Mouse (Mus musculus) CD4-positive, CD25-positive, alpha-beta regulatory T cell, adult 2 months (primary cell): ENCODE data around the gene Ppp2r3a.

ENCODE experiments used
- DNase-seq: peaks from one replicate; pipeline ENCODE4 v3.0.0-alpha.2; 2012; ENCODE audit warnings: low read depth, low spot score

Gene Ppp2r3a

DNA sequence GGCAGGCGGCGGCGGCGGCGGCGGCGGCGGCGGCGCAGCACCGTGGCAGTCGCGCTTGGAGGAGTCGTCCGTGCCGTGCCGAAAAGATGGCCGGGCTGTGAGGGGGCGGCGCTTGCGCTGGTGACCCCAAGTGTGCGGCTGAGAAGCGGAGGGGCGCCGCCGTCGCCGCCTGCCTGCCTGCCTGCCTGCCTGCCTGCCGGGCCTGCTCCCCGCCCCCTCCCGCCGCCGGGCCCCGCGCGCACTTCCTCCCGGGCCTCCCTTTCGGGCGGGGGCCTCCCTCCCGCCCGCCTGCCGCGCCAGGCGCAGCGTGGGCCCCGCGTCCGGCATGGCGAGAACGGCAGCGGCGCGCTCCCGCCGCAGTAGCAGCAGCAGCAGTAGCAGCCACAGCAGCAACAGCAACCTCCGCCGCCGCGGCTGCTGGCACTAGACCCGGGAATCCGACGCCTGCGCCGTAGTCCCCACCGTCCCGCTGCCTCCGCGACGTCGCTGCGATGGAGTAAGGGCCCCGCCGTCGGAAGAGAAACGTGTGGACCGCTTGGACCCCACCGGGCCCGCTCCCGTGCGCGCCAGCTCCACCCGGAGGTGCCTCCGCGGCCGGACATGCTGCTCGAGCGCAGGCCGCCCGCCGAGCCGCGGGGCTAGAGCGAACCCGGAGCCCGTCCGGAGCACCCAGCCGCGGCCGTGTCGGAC, 177.1 kb downstream of the Ppp2r3a start:
- DNase-seq: peak; percentile 94

DNA sequence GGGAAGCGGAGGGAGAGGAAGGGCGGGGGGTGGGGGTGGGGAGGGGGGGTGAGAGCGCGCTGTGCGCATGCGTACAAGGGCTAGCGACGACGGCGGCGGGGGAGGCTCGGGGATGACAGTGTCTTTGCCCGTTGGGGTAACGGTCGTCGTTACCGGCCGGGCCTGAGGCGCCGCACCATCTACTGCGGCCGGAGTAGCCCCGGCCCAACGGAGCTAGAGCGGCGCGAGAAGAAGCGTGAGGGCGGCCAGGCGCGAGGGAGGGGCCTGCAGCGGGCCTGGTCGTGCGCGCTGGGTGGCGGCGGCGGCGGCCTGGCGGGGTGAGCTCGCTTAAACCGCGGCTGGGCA, 177.6 kb downstream of the Ppp2r3a start, which contains the start of gene Msl2:
Gene Msl2, plus strand, starts transcription at position 115 of the 345 bp plus-strand sequence.
- DNase-seq: no peak

DNA sequence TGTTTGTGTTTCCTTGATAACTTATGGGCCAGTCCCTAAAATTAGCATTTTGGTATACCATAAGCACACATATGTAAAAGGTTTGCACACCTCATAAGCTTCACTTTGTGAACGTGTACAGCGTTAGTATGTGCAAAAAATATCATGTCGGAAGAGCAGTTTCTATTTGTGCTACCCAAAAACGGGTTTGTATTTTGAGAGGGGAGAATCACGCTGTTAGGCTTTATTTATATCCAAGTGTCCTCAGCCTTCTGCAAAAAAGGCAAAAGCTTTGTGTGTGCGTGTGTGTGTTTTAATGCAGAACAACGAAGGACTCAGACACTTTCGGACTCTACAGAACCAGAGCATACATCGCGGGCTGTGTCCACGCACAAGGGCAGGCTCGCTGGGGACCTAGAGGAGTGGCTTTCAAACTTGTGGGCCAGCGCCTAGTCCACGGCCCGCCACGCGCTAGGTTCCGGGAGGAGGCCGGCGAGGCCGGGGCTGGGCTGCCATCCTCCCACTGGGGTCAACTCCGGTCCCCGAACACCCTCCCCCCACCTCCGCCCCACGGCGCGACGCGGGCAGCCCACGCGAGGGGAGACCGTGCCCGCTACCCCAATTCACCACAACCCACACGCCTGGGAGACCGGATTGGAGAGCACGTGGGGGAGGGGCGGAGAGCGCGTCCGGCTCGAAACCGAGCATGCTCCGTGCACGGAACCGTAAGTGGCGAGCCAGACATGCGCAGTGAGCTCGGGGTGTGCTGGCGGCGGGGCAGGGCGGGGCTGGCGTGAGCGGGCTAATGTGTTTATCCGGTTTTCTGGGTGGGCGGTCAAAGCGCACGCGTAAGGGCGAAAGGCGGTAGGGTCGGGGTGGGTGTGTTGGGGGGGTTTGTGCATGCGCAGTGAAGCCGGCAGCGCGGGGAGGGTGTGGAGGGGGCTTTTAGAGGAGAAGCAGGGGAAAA, 178.3 kb downstream of the Ppp2r3a start:
- peak; percentile 100 for DNase-seq

DNA sequence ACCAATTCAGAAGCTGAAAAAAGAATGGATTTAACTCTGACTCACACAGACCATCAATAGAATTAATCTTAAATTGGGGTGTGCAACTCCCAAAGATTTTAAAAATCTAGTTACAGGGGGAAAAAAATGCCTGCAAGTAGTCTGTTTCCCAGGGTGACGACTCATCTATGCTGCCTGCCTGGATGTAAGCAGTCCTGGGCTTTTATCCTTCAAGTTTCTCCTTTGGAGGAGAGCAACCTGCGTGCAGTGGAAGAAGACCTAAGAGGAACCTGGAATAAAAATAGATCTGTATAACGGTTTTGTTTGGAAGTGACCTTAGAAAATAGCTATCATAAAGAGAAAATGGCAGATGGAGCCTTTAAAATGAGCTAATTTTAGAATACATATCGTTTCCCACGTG, 179.1 kb downstream of the Ppp2r3a start:
- no peak for DNase-seq

DNA sequence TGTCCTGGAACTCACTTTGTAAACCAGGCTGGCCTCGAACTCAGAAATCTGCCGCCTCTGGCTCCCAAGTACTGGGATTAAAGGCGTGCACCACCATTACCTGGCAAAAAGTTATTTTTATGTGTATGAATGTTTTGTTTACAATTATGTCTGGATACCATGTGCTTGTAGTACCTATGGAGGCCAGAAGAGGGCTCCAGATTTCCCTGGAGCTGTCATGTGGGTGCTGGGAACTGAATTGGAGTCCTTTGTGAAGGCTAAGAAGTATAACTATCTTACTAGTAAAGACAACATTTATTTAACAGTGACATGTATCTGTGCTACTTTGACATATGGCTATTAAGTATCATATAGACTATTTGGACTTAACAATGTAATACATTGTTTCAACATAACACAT, 181.8 kb downstream of the Ppp2r3a start:
- DNase-seq: peak; percentile 42

DNA sequence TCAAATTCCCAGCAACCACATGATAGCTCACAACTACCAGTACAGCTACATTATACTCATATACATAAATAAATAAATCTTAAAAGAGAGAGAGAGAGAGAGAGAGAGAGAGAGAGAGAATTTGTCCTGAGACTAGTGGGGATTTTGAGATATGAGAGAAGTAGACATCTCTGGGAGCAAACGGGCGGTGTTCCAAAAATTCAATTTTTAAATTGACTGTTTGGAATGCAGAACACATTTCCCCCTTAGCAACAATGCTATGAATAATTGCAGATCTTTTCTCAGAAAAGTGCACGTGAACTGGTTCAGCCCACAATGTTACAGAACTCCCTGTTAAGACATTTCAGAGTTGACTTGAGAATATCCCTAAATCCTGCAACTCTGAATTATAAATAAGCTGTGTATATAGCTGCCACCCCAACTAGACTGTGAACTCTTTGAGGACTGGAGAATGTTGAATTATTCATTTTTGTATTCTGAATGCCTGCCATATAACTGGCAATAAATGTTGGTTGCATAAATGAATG, 186.5 kb downstream of the Ppp2r3a start:
- DNase-seq: no peak

DNA sequence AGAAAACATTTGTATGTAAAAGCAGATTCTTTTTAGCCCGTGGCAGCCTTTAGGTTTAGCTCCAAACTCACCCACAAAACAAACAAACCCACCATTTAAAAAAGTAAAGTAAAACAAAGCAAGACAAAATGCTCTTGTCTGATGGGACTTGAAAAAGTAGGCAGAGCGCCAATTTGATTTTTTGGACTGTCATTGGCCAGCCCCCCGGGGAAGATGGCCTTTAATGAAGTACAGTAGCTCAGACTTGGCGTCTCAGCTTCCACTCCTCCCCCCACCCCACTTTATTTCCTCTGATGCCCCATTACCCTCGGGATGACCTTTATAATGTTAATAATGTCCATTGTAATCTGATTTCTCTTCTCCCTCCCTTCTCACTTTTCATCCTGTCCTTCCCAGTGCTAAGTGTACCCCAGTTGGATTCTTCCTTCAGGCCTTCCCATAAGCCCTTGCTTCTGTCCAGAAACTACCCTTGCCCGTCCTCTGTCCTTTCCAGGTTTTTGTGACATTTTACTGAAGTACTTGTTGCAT, 189.3 kb downstream of the Ppp2r3a start:
- DNase-seq: no peak

DNA sequence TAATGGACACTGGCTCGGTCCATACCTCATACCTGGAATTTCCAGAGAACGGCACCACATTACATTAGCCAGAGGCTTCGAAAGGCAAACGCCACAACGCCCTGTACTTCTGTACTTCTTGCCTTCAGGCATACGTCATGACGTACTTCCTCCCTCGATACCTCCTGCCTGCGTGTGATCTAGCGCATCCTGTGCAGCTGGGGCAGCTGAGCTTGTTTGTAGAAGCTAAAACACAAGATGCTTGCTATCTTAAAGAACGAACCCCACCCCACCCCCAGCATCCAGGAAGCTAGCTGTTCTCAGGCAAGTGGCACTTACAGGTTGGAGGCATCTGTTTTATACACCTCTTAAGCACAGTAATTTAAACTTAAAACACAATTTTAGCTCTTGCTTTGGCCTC, 190.6 kb downstream of the Ppp2r3a start:
- DNase-seq: peak; percentile 94

DNA sequence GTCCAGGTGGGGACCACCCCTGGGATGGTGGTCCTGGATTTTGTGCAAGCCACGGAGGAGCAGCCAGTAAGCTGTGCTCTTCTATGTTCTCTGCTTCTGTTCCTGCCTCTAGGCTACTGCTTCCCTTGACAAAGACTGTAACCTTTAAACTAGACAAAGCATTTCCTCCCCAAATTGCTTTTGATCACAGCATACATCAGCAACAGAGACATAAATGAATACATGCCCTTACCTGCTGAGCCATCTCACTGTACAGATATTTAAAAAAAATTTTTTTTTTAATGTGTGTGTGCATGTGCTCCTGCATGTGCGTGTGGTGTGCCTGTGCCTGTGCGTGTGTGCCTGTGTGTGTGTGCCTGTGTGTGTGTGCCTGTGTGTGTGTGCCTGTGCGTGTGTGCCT, 194.4 kb downstream of the Ppp2r3a start:
- DNase-seq: peak; percentile 55
